Mouse (Mus musculus): ENCODE measurements around the gene Ptpn3. TPM values are rescaled to one million over a fixed set of nuclear protein-coding genes. Genes with fewer than 3 reads are reported as not detected.

The Ptpn3 gene
- total RNA-seq, 2 experiments from 2014 or later: 34.3 to 34.8 TPM

- intact Hi-C loops (cut with DNase I): loop anchor here (2.0 to 10.0 kb wide), 2 partner anchors 20 to 236 kb away; no protein-coding TSS in a partner anchor
- DNase-seq: peak; percentile 28 to 35
Observed at GRCm38 (mm10) chr4:57300469-57301409, 898 bp downstream of the Ptpn3 start.

GRCm38 (mm10) chr4:57299701-57300468 lies 1.8 kb downstream of the Ptpn3 start:
- intact Hi-C loops (cut with DNase I): loop anchor here (2.0 to 10.0 kb wide), 2 partner anchors 19 to 235 kb away; no protein-coding TSS in a partner anchor
- DNase-seq: peak; percentile 74 to 77

- intact Hi-C loops (cut with DNase I): no loop called here
Observed at GRCm38 (mm10) chr4:57299308-57299700, 2.3 kb downstream of the Ptpn3 start.

GRCm38 (mm10) chr4:57298181-57298580 lies 3.5 kb downstream of the Ptpn3 start:
- DNase-seq: no peak
- intact Hi-C loops (cut with DNase I): no loop called here

More at GRCm38 (mm10) chr4:57299308-57299700, 2.3 kb downstream of the Ptpn3 start:
- DNase-seq: no peak

GRCm38 (mm10) chr4:57294971-57295656 lies 6.5 kb downstream of the Ptpn3 start:
- intact Hi-C loops (cut with DNase I): no loop called here
- peak; percentile 79 for DNase-seq

- no peak for DNase-seq
- intact Hi-C loops (cut with DNase I): no loop called here
Observed at GRCm38 (mm10) chr4:57292670-57293069, 9.0 kb downstream of the Ptpn3 start.

- DNase-seq: no peak
- intact Hi-C loops (cut with DNase I): no loop called here
Observed at GRCm38 (mm10) chr4:57290049-57290448, 11.6 kb downstream of the Ptpn3 start.

- intact Hi-C loops (cut with DNase I): no loop called here
- no peak for DNase-seq
Observed at GRCm38 (mm10) chr4:57287808-57288207, 13.8 kb downstream of the Ptpn3 start.

GRCm38 (mm10) chr4:57285251-57285650 lies 16.4 kb downstream of the Ptpn3 start:
- DNase-seq: no peak
- intact Hi-C loops (cut with DNase I): no loop called here

GRCm38 (mm10) chr4:57283189-57283588 lies 18.4 kb downstream of the Ptpn3 start:
- intact Hi-C loops (cut with DNase I): no loop called here

GRCm38 (mm10) chr4:57282630-57283029 lies 19.0 kb downstream of the Ptpn3 start:
- DNase-seq: no peak

More at GRCm38 (mm10) chr4:57283189-57283588, 18.4 kb downstream of the Ptpn3 start:
- DNase-seq: no peak

GRCm38 (mm10) chr4:57282179-57282578 lies 19.5 kb downstream of the Ptpn3 start:
- intact Hi-C loops (cut with DNase I): no loop called here
- DNase-seq: no peak

More at GRCm38 (mm10) chr4:57282630-57283029, 19.0 kb downstream of the Ptpn3 start:
- intact Hi-C loops (cut with DNase I): no loop called here

- intact Hi-C loops (cut with DNase I): loop anchor here (2.0 kb wide), 1 partner anchor 20 kb away; the partner anchor contains the start of gene Ptpn3
- peak; percentile 68 to 81 for DNase-seq
Observed at GRCm38 (mm10) chr4:57280888-57281287, 20.7 kb downstream of the Ptpn3 start.

GRCm38 (mm10) chr4:57279229-57279628 lies 22.4 kb downstream of the Ptpn3 start:
- peak in 1 of 2 experiments; percentile 62 for DNase-seq
- intact Hi-C loops (cut with DNase I): no loop called here

GRCm38 (mm10) chr4:57278812-57279211 lies 22.8 kb downstream of the Ptpn3 start:
- peak in 1 of 2 experiments; percentile 14 for DNase-seq
- intact Hi-C loops (cut with DNase I): no loop called here

GRCm38 (mm10) chr4:57277671-57278070 lies 24.0 kb downstream of the Ptpn3 start:
- intact Hi-C loops (cut with DNase I): no loop called here

GRCm38 (mm10) chr4:57275116-57275743 lies 26.4 kb downstream of the Ptpn3 start:
- peak; percentile 59 to 77 for DNase-seq
- intact Hi-C loops (cut with DNase I): loop anchor here (2.0 kb wide), 1 partner anchor 210 kb away; no protein-coding TSS in a partner anchor

More at GRCm38 (mm10) chr4:57277671-57278070, 24.0 kb downstream of the Ptpn3 start:
- DNase-seq: no peak

- DNase-seq: no peak
Observed at GRCm38 (mm10) chr4:57273532-57274502, 27.8 kb downstream of the Ptpn3 start.

More at GRCm38 (mm10) chr4:57273532-57274502, 27.8 kb downstream of the Ptpn3 start:
- intact Hi-C loops (cut with DNase I): loop anchor here (2.0 to 5.0 kb wide), 2 partner anchors 33 to 209 kb away; no protein-coding TSS in a partner anchor

Measured in heart, postnatal 14 days (tissue).